Mouse (Mus musculus) liver, embryonic 16.5 days (tissue): ENCODE measurements around the gene Ube2d1. TPM values are rescaled to one million over a fixed set of nuclear protein-coding genes. Genes with fewer than 3 reads are reported as not detected.

Source experiments
- ATAC-seq: fragments of 200-750 bp; cut with Nextera tagmentation; 2 replicates; pipeline ENCODE4 v1.8.0; 2017; ENCODE audit warnings: low read depth, mild to moderate bottlenecking, moderate number of reproducible peaks, moderate library complexity
- H3K27ac ChIP-seq: fragments of 300-500 bp; sonication (generic); 2 replicates; pipeline ENCODE4 v1.5.1; 2014; ENCODE audit warnings: mild to moderate bottlenecking, low read length
- H3K27me3 ChIP-seq: fragments of 300-500 bp; sonication (generic); 2 replicates; pipeline ENCODE4 v1.6.1; 2014; ENCODE audit warnings: low read depth, low read length, mixed read lengths; ENCODE audit not compliant: control insufficient read depth, insufficient read depth
- H3K36me3 ChIP-seq: fragments of 300-500 bp; sonication (generic); 2 replicates; pipeline ENCODE4 v1.6.1; 2014; ENCODE audit warnings: mild to moderate bottlenecking; ENCODE audit not compliant: control insufficient read depth, insufficient read depth
- H3K4me1 ChIP-seq: fragments of 300-500 bp; sonication (generic); 2 replicates; pipeline ENCODE4 v1.6.1; 2014; ENCODE audit warnings: low read depth, low read length, mixed read lengths; ENCODE audit not compliant: control insufficient read depth
- H3K4me2 ChIP-seq: fragments of 300-500 bp; sonication (generic); 2 replicates; pipeline ENCODE4 v1.6.1; 2014; ENCODE audit warnings: low read depth, low read length, mixed read lengths
- H3K4me3 ChIP-seq: fragments of 300-500 bp; sonication (generic); 2 replicates; pipeline ENCODE4 v1.5.1; 2014; ENCODE audit warnings: low read depth, mild to moderate bottlenecking, low read length
- H3K9ac ChIP-seq: fragments of 300-500 bp; sonication (generic); 2 replicates; pipeline ENCODE4 v1.6.1; 2014; ENCODE audit warnings: low read depth, low read length
- H3K9me3 ChIP-seq: fragments of 300-500 bp; sonication (generic); replicated peaks from 2 replicates; pipeline ENCODE4 v1.6.1; 2016; ENCODE audit warnings: low read length; ENCODE audit not compliant: control insufficient read depth
- WGBS: fragments of 180-500 bp; shearing (Covaris S2); extraction: QIAGEN DNeasy Blood & Tissue Kit; methylation state at CpG from one replicate; pipeline ENCODE4 v1.1.7; 2014; ENCODE audit not compliant: insufficient replicate concordance; 5-methylcytosine and 5-hydroxymethylcytosine counted together
- polyA plus RNA-seq: library from polyadenylated mRNA; unstranded; fragments of >200 nt; fragmentation: Nextera tagmentation; extraction: Ambion mirVana; gene quantifications from 2 replicates; pipeline ENCODE4 v1.2.1, GENCODE M21; 2015

Ube2d1 gene
- polyA plus RNA-seq, 1 experiment from 2014 or later, result 6.5 TPM

GRCm38 (mm10) chr10:71234071-71234470 is 51.0 kb downstream of the Ube2d1 start:
- H3K27me3 ChIP-seq, result no peaks in the 10 kb centered on the region
- H3K9ac ChIP-seq, result no peak overlapping the region
- H3K36me3 ChIP-seq, result peaks cover 29% of the 10 kb centered on the region
- ATAC-seq, result peak; percentile 28
- WGBS, result 77% methylated on average over 8 of the region's 8 CpGs
- H3K4me2 ChIP-seq, result no peak overlapping the region
- no peaks in the 10 kb centered on the region for H3K9me3 ChIP-seq
- H3K27ac ChIP-seq, result peak overlapping the region; percentile 30; the same call in 1 of the 2 replicates
- H3K4me3 ChIP-seq, result no peak overlapping the region
- peaks cover 5% of the 10 kb centered on the region for H3K4me1 ChIP-seq

- Histone ChIP-seq H3K9ac (no peak overlapping the region), H3K27me3 (no peaks in the 10 kb centered on the region), H3K4me1 (no peaks in the 10 kb centered on the region), H3K4me3 (no peak overlapping the region), H3K9me3 (no peaks in the 10 kb centered on the region), H3K36me3 (peaks cover 41% of the 10 kb centered on the region), H3K27ac (no peak overlapping the region), H3K4me2 (no peak overlapping the region)
- no peak for ATAC-seq
- 33% methylated on average over 7 of the region's 7 CpGs for WGBS
These were observed 59.2 kb downstream of the Ube2d1 start for GRCm38 (mm10) chr10:71225894-71226293.

- H3K27me3 ChIP-seq, result no peaks in the 10 kb centered on the region
- no peak overlapping the region for H3K4me3 ChIP-seq
- no peak overlapping the region for H3K4me2 ChIP-seq
- ATAC-seq, result no peak
- no peak overlapping the region for H3K9ac ChIP-seq
- no peak overlapping the region for H3K27ac ChIP-seq
- H3K9me3 ChIP-seq, result no peaks in the 10 kb centered on the region
- WGBS, result 80% methylated on average over 5 of the region's 5 CpGs
- no peaks in the 10 kb centered on the region; the same call in none of the 2 replicates for H3K4me1 ChIP-seq
- peaks cover 26% of the 10 kb centered on the region for H3K36me3 ChIP-seq
These were observed 62.0 kb downstream of the Ube2d1 start for GRCm38 (mm10) chr10:71223101-71223500.

GRCm38 (mm10) chr10:71222639-71223038 is 62.4 kb downstream of the Ube2d1 start:
- Histone ChIP-seq H3K4me1 (no peaks in the 10 kb centered on the region; the same call in none of the 2 replicates), H3K27me3 (no peaks in the 10 kb centered on the region), H3K36me3 (peaks cover 24% of the 10 kb centered on the region), H3K4me2 (no peak overlapping the region), H3K27ac (no peak overlapping the region), H3K9ac (no peak overlapping the region), H3K9me3 (no peaks in the 10 kb centered on the region), H3K4me3 (no peak overlapping the region)
- 72% methylated on average over 2 of the region's 2 CpGs for WGBS
- ATAC-seq, result no peak

GRCm38 (mm10) chr10:71218228-71218892 is 66.7 kb downstream of the Ube2d1 start:
- H3K4me2 ChIP-seq, result no peak overlapping the region
- no peak overlapping the region for H3K4me3 ChIP-seq
- no peaks in the 10 kb centered on the region; the same call in none of the 2 replicates for H3K4me1 ChIP-seq
- peak; percentile 24; the same call in 1 of the 2 replicates for ATAC-seq
- no peaks in the 10 kb centered on the region for H3K9me3 ChIP-seq
- H3K9ac ChIP-seq, result no peak overlapping the region
- peaks cover 5% of the 10 kb centered on the region for H3K36me3 ChIP-seq
- H3K27me3 ChIP-seq, result no peaks in the 10 kb centered on the region
- no peak overlapping the region for H3K27ac ChIP-seq
- 21% methylated on average over 8 of the region's 8 CpGs for WGBS

- Histone ChIP-seq H3K36me3 (no peaks in the 10 kb centered on the region), H3K27ac (no peak overlapping the region), H3K27me3 (no peaks in the 10 kb centered on the region), H3K9ac (no peak overlapping the region), H3K4me3 (no peak overlapping the region), H3K4me1 (no peaks in the 10 kb centered on the region; the same call in none of the 2 replicates), H3K9me3 (no peaks in the 10 kb centered on the region), H3K4me2 (no peak overlapping the region)
- 62% methylated on average over 9 of the region's 9 CpGs for WGBS
- no peak for ATAC-seq
These were observed 69.1 kb downstream of the Ube2d1 start for GRCm38 (mm10) chr10:71215996-71216395.

Other genes with a start within 250 kb of the Ube2d1 start
- 3.0 and 3.5 TPM in 2 replicates for gene Bicc1, start 125.6 kb downstream of the Ube2d1 start, polyA plus RNA-seq
- gene Tfam, start 47.0 kb downstream of the Ube2d1 start, polyA plus RNA-seq, result 32.5 and 32.8 TPM in 2 replicates
- 61.9 and 69.4 TPM in 2 replicates for gene Cisd1, start 59.7 kb upstream of the Ube2d1 start, polyA plus RNA-seq
- 9.1 and 9.3 TPM in 2 replicates for gene Ipmk, start 62.5 kb upstream of the Ube2d1 start, polyA plus RNA-seq